Mouse (Mus musculus) cerebellum, adult 18-20 months (tissue): ENCODE measurements around the gene Ube2o.
A peak's percentile ranks its signal among the peaks of the same experiment; 100 is the strongest.
"Not testable (repeated sequence)": the region's sequence is repeated elsewhere in the genome, so short reads cannot be mapped to it uniquely, and the experiment has no call there.

Source experiments
- DNase-seq, 2 experiments: peaks; one replicate each; pipeline ENCODE4 v3.0.0; 2021

Gene Ube2o

GRCm38 (mm10) chr11:116506151-116506875, 74.9 kb downstream of the Ube2o start:
- DNase-seq: no peak

- no peak for DNase-seq
Observed at GRCm38 (mm10) chr11:116505573-116505972, 75.7 kb downstream of the Ube2o start.

- DNase-seq: no peak
Observed at GRCm38 (mm10) chr11:116504516-116504915, 76.7 kb downstream of the Ube2o start.

- peak; percentile 41 to 50 for DNase-seq
Observed at GRCm38 (mm10) chr11:116501005-116501746, 80.1 kb downstream of the Ube2o start.

- no peak for DNase-seq
Observed at GRCm38 (mm10) chr11:116499018-116499417, 82.2 kb downstream of the Ube2o start.

- DNase-seq: no peak
Observed at GRCm38 (mm10) chr11:116498596-116498995, 82.7 kb downstream of the Ube2o start.

- no peak for DNase-seq
Observed at GRCm38 (mm10) chr11:116497313-116497712, 83.9 kb downstream of the Ube2o start.

- DNase-seq: no peak
Observed at GRCm38 (mm10) chr11:116494474-116495174, 86.6 kb downstream of the Ube2o start.

GRCm38 (mm10) chr11:116493795-116494252, 87.4 kb downstream of the Ube2o start, which contains the start of gene Prpsap1:
Gene Prpsap1 (minus strand): TSS chr11:116494202.
- DNase-seq: peak; percentile 30 to 35

GRCm38 (mm10) chr11:116493191-116493590, 88.1 kb downstream of the Ube2o start:
- no peak for DNase-seq

GRCm38 (mm10) chr11:116492507-116492906, 88.7 kb downstream of the Ube2o start:
- DNase-seq: not testable (repeated sequence)

GRCm38 (mm10) chr11:116491338-116491737, 89.9 kb downstream of the Ube2o start:
- DNase-seq: no peak

GRCm38 (mm10) chr11:116490232-116491107, 90.8 kb downstream of the Ube2o start:
- DNase-seq: peak; percentile 85 to 92

GRCm38 (mm10) chr11:116489771-116490231, 91.4 kb downstream of the Ube2o start:
- no peak for DNase-seq

GRCm38 (mm10) chr11:116488693-116489375, 92.4 kb downstream of the Ube2o start:
- DNase-seq: no peak

GRCm38 (mm10) chr11:116488207-116488606, 93.0 kb downstream of the Ube2o start:
- no peak for DNase-seq
